Mouse (Mus musculus): ENCODE measurements around the gene Olfr279.
"Not testable (repeated sequence)": the region's sequence is repeated elsewhere in the genome, so short reads cannot be mapped to it uniquely, and the experiment has no call there.

The Olfr279 gene

DNA sequence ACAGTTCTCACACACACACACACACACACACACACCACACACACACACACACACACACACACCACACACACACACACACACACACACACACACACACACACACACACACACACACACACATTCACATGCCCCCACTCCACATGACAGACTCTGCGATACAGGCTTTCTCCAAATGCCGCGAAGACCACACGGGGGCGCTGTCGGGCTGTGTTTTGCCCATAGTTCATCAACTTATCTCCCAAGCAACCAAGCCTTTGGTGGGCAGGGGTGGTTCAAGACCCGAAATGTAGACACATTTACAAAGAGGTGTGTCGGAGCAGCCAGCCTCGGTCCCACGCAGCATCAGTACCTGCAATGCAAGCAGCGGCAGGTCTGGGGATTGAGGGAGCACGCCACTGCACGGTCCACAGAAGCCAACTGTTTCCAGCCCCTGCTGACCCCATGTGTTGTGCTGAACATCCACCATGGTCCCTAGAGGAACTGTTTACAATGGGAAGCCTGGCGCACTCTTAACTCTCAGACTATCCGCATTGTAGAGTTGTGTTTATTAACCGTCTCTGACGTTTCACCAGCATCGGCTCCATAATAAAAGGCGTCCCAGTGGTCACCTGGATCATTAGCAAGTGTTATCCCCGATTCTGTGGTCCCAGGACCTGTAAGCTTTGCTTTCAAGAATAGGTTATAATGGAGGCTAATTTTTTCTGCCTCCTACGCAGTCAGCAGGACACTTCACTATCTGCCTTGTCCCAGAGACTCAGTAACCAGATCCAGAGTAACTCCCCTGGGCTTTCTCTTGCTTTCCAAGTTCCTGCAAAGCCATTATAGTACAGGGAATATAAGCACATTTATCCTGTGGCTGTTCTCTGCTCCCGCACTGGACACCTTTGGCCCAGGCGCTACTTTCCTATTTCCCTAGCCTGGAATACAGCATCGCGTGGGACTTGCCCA is 18.5 kb downstream of the Olfr279 start:
- peak; percentile 55 for DNase-seq (ENCODE audit: low read depth, low spot score)

DNA sequence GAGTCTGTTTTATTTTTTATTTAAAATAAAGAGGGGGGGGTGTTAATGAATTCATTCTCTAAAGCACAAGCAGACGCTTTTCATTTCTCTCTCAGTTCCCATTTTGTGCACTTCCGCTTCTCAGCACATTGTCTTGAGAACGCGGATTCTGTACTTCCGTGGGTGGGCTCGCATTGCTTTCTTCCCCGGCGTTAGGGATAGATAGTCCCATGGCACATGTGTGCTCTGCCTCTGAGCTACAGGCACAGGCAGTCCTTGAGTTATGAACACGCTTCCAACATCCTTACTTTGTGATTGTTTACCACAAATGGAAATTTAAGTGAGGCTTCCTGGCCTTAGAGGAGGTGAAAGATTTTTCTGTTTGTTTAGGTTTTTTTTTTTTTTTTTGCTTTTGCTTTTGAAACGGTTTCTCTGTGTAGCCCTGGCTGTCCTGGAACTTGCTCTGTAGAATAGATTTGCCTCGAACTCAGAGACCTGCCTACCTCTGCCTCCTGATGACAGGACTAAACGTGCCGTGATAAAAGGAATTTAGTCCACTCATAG is 19.3 kb downstream of the Olfr279 start:
- no peak for DNase-seq (ENCODE audit: low read depth, low spot score)

GRCm38 (mm10) chr15:98512232-98512631 is 20.0 kb downstream of the Olfr279 start:
- DNase-seq (ENCODE audit: low read depth, low spot score), result no peak

- no peak for DNase-seq (ENCODE audit: low read depth, low spot score)
Measured at GRCm38 (mm10) chr15:98512799-98513321, 20.7 kb downstream of the Olfr279 start.

- not testable (repeated sequence) for DNase-seq (ENCODE audit: low read depth, low spot score)
Measured at GRCm38 (mm10) chr15:98513676-98514075, 21.5 kb downstream of the Olfr279 start.

GRCm38 (mm10) chr15:98514146-98514545 is 21.9 kb downstream of the Olfr279 start:
- no peak for DNase-seq (ENCODE audit: low read depth, low spot score)

GRCm38 (mm10) chr15:98514845-98515244 is 22.6 kb downstream of the Olfr279 start:
- DNase-seq (ENCODE audit: low read depth, low spot score), result not testable (repeated sequence)

- DNase-seq (ENCODE audit: low read depth, low spot score), result no peak
Measured at GRCm38 (mm10) chr15:98517380-98518355, 25.5 kb downstream of the Olfr279 start.

- no peak for DNase-seq (ENCODE audit: low read depth, low spot score)
Measured at GRCm38 (mm10) chr15:98521245-98521644, 29.0 kb downstream of the Olfr279 start.

- no peak for DNase-seq (ENCODE audit: low read depth, low spot score)
Measured at GRCm38 (mm10) chr15:98526057-98526456, 33.9 kb downstream of the Olfr279 start.

DNA sequence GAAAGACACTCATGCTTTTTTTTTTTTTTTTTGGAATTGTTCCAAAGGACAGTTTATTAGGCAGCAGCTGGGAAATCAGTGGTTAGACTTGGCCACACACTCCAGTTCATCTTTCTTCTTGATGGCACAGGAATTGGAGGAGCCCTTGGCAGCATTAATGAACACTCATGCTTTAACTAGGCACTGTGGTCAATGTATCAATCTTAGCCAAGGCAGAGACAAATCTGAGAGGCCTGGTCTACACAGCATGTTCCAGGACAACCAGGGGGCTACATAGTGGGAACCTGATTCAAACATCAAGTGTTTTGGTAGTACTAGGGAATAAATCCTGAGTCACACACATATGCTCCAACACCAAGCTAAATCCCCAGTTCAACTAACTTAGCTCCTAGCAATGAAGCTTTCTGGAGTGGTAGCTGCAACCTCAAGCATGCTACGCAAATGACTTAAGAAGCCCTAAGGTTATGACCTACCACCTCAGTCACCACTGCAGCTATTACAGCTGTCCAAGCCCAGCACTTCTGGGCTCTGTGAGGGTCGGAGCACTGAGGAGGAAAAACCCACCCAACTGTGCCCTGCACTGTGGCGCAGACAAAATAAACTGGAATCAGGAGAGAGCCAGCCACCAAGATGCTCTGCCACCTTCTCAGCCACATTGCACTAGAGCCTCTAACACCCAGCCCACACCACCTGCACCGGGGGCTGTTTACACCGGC is 35.0 kb downstream of the Olfr279 start:
- DNase-seq (ENCODE audit: low read depth, low spot score), result no peak

DNA sequence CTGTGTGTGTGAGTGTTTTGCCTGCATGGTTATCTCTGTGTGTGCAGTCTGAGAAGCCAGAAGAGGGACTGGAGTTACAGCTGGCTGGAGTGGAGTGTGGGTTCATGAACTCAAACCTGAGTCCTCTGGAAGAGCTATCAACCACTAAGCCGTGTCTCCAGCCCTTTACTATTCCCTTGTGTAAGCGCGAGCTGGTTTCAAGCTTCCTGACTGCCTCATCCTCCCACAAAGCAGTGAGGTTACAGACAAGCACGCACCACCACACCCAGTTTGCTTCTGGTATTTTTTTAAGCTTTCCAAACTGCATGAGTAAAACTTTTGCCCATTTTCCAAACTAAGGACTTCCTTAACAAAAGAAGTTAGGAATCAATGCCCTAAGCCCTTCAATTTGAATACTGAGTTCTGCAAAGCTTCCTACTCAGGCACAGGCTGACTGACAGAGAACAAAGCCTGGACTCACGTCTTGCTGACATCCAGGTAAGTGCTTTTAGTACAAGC is 35.9 kb downstream of the Olfr279 start:
- DNase-seq (ENCODE audit: low read depth, low spot score), result no peak

- no peak for DNase-seq (ENCODE audit: low read depth, low spot score)
Measured at GRCm38 (mm10) chr15:98532281-98532680, 40.1 kb downstream of the Olfr279 start.

- no peak for DNase-seq (ENCODE audit: low read depth, low spot score)
Measured at GRCm38 (mm10) chr15:98533035-98533531, 40.9 kb downstream of the Olfr279 start.

DNA sequence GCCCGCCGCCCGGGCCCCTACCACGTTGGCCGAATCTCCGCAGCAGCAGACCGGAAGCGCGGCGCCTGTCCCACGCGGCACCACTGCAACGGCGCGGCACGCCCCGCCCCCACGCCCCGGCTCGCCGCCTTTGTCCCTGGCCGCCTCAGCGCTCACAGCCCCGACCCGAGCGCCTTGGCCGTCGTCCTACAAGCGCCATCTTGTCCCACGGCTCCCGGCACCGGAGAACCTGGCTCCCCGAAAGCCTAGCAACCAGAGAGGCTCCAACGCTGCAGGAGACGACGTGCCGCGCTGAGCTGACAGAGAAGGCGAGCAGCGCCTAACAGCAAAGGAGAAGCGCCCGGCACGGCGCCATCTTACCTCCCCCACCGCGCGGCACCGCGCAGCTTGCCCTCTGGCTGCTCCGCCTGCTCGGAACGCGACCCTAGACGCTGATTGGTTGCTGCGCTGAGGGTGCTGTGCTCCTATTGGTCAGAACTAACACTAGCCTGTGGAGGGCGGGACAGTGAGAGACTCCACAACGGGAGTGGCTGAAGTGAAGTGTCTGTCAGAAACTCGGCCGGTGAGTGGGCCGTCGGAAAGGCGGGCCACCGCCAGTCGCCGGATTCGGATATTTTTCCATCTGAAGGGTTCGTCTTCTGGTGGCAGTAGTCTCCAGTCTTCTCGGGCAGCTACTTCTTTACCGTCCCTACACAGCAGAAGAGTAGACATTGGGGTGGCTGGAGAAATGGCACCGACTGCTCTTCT is 41.9 kb downstream of the Olfr279 start, which contains the start of gene Kansl2:
Gene Kansl2 (minus strand): TSS at position 384 of the 747 bp plus-strand sequence.
- DNase-seq (ENCODE audit: low read depth, low spot score), result peak; percentile 96

- DNase-seq (ENCODE audit: low read depth, low spot score), result no peak
Measured at GRCm38 (mm10) chr15:98535921-98536320, 43.7 kb downstream of the Olfr279 start.

DNA sequence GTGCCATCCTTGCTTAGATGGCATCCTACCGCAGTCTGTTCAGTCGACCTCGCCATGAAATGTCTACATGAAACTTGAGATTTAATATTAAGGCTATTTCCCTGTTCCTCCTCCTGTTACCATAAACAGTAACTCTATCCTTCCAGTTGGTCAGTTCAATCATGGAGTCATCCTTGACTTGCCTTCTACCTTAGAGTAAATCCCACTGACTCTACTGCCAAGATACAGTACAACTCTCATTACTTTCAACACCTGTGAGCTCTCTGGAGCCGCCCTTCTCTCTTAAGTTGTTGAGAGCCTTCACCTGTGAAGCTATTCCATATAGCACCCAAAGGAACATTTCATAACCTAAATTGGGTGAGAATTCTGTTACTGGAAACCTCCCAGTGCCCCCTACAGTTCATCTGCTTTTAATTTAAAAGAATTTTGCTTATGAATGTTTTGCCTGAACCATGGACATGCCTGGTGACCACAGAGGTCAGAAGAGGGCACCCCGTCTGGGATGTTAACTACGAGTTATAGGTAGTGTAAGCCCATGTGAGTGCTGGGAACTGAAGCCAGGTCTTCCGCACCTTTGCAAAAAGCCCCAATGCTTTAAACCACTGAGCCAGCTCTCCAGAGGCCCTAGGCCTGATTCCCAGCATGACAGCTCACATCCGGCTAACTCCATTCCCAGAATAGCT is 44.8 kb downstream of the Olfr279 start:
- DNase-seq (ENCODE audit: low read depth, low spot score), result no peak

DNA sequence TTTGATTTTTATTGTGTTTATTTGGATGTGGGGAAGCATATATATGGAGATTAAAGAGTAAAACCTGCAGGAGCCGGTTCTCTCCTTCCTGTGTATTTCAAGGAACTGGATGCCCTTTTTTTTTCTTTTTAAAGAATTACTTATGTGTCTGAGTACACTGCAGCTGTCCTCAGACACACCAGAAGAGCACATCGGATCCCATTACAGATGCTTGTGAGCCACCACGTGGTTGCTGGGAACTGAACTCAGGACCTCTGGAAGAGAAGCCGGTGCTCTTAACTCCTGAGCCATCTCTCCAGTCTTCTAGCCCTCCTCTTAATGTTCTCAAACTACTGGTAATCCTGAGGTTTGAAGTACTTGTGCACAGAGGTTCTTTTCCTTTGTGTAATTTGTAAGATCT is 45.7 kb downstream of the Olfr279 start:
- no peak for DNase-seq (ENCODE audit: low read depth, low spot score)

DNA sequence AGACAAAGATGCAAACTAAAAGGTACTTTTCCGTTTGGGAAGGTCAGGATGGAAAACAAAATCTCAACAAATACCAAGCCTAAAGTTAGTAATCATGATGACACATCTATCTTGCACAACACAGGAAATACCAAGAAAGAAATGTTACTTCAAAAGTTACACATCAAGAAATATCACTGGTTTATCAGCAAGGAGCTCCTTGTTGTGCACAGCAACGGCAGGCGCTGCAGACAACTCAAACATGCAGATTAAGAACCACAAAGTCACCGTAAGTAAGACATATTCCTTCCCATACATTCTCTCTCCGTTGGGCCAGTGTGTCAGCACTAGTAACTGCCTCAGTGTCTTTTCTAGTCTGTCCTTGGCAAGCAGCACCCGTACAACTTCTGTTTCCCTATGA is 48.9 kb downstream of the Olfr279 start:
- no peak for DNase-seq (ENCODE audit: low read depth, low spot score)
